Comparison of ENCODE assay signal across 26 mouse cellular contexts in the genomic region with DNA sequence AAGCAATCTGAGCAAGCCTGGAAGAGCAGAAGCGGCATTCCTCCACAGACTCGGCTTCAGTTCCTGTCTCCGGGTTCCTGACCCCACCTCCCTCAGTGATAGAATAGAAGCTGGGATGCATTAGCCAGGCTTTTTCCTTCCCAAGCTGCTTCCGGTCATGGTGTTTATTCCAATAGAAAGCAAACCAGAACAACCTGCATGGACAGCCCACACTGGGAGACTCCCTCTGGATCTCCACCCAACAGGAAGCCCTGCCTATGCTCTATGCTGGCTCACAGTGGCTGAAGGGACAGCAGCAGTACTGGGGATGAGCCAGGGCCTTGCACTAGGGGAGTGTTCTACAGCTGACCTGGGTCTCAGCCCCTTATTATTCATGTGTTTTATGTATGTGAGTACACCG. TPM values are rescaled to one million over a fixed set of nuclear protein-coding genes. Genes with fewer than 3 reads are reported as not detected.
DNase-seq lines count a peak whose midpoint lies in the region; ATAC-seq and TF ChIP-seq lines count a peak whose summit lies in the region.
"Had no signal": no experiment of that assay in that cellular context is flagged by ENCODE, and none has a peak within 500 bp of the region (broad histone marks: within the 10 kb centered on the region; RNA-seq: fewer than 3 reads in every experiment).

No protein-coding gene starts in this region.

- H3K27ac ChIP-seq in gastrocnemius, adult 2 months = peak overlapping the region; percentile 48; the same call in 1 of the 2 replicates
- H3K27ac ChIP-seq in kidney, adult 2 months (ENCODE audit: insufficient read depth, low read depth, low read length) = no peak overlapping the region
- no peak overlapping the region for H3K27ac ChIP-seq in hindbrain, embryonic 16.5 days (ENCODE audit: low read depth, low read length)
- H3K27ac ChIP-seq: embryonic facial prominence, embryonic 15.5 days; hindbrain, postnatal 0 days; limb, embryonic 13.5 days; liver, embryonic 13.5 days; macrophage; neural tube, embryonic 13.5 days had no signal

- H3K4me3 ChIP-seq in gastrocnemius, adult 2 months = no peak overlapping the region
- H3K4me3 ChIP-seq in kidney, adult 2 months (ENCODE audit: insufficient read depth, low read depth, low read length) = no peak overlapping the region
- no peak overlapping the region for H3K4me3 ChIP-seq in hindbrain, embryonic 16.5 days (ENCODE audit: low read length)
- H3K4me3 ChIP-seq: embryonic facial prominence, embryonic 15.5 days; limb, embryonic 13.5 days; liver, embryonic 13.5 days; neural tube, embryonic 13.5 days had no signal

- no peak for DNase-seq in gastrocnemius, adult 2 months
- DNase-seq in gastrocnemius, postnatal 10 days = no peak
- peak; percentile 53 for DNase-seq in kidney, adult 2 months
- no peak for DNase-seq in kidney, postnatal 10 days
- DNase-seq in R1 (ENCODE audit: low read depth, low spot score) = peak; percentile 63
- peak; percentile 45 for DNase-seq in lung, postnatal 10 days
- DNase-seq in embryo, embryonic 10 days (ENCODE audit: low spot score) = no peak
- DNase-seq: adrenal gland, postnatal 10 days; cerebellum, postnatal 10 days; layer of hippocampus, postnatal 36 days; liver, embryonic 13.5 days; midbrain, embryonic 14.5 days; thymus, postnatal 4 days had no signal

- H3K4me2 ChIP-seq in hindbrain, embryonic 16.5 days (ENCODE audit: low read length) = no peak overlapping the region
- H3K4me2 ChIP-seq: embryonic facial prominence, embryonic 15.5 days; limb, embryonic 13.5 days; liver, embryonic 13.5 days; neural tube, embryonic 13.5 days had no signal

- ATAC-seq in hindbrain, embryonic 16.5 days = no peak
- ATAC-seq: activated CD4-positive, CD25-positive, alpha-beta regulatory T cell, adult 4 months; CD4-positive, CD25-positive, alpha-beta regulatory T cell, adult 4 months; forebrain, embryonic 16.5 days; hindbrain, postnatal 0 days; intestine, postnatal 0 days; Patski had no signal

- H3K4me1 ChIP-seq in kidney, adult 2 months (ENCODE audit: control insufficient read depth, insufficient read depth, low read length) = no peaks in the 10 kb centered on the region
- peaks cover 18% of the 10 kb centered on the region for H3K4me1 ChIP-seq in hindbrain, embryonic 16.5 days (ENCODE audit: control insufficient read depth, insufficient read depth, low read depth, low read length)

- TF ChIP-seq POLR2A in kidney, adult 2 months (IDR thresholded peaks at IDR 0.05; ENCODE audit: low read depth, low read length) = no peak

- H3K9ac ChIP-seq in hindbrain, embryonic 16.5 days (ENCODE audit: low read depth, low read length) = no peak overlapping the region
- H3K9ac ChIP-seq: embryonic facial prominence, embryonic 15.5 days; limb, embryonic 13.5 days; liver, embryonic 13.5 days; neural tube, embryonic 13.5 days had no signal

- H3K36me3 ChIP-seq in kidney, adult 2 months (ENCODE audit: control insufficient read depth, insufficient read depth, low read length) = peaks cover 1% of the 10 kb centered on the region; the same call in 1 of the 2 replicates
- peaks cover 32% of the 10 kb centered on the region for H3K36me3 ChIP-seq in hindbrain, embryonic 16.5 days (ENCODE audit: control insufficient read depth, insufficient read depth, low read length)

- no peak for TF ChIP-seq CTCF in gastrocnemius, adult 2 months (IDR thresholded peaks at IDR 0.05)
- TF ChIP-seq CTCF in kidney, adult 2 months (conservative IDR thresholded peaks at IDR 0.05; ENCODE audit: insufficient read depth, insufficient read length, low read depth, low read length) = no peak

- no peaks in the 10 kb centered on the region for H3K27me3 ChIP-seq in kidney, adult 2 months (replicated peaks; ENCODE audit: control insufficient read depth, insufficient read depth, low read length)
- H3K27me3 ChIP-seq in hindbrain, embryonic 16.5 days (replicated peaks; ENCODE audit: control insufficient read depth, insufficient read depth, low read length) = no peaks in the 10 kb centered on the region
- H3K27me3 ChIP-seq: embryonic facial prominence, embryonic 15.5 days; limb, embryonic 13.5 days; liver, embryonic 13.5 days; neural tube, embryonic 13.5 days; Patski had no signal

- H3K9me3 ChIP-seq in hindbrain, embryonic 16.5 days (ENCODE audit: control insufficient read depth, low read length) = no peaks in the 10 kb centered on the region
- H3K9me3 ChIP-seq: embryonic facial prominence, embryonic 15.5 days; limb, embryonic 13.5 days; liver, embryonic 13.5 days; neural tube, embryonic 13.5 days had no signal

- 48% methylated on average over 5 of the region's 5 CpGs for WGBS in kidney, adult 2 months
- WGBS in hindbrain, embryonic 16.5 days = 83% methylated on average over 5 of the region's 5 CpGs

- intact Hi-C loops in gastrocnemius, adult 2 months (cut with DNase I) = no loop called here

RNA-seq across cellular contexts. Expression of a gene that starts 4.5 kb away (rescaled TPM):
- total RNA-seq in gastrocnemius, adult 2 months (2021) = 10 to 100 TPM; 27.0 to 31.1 TPM
- 10 to 100 TPM; 40.7 to 48.6 TPM for total RNA-seq in gastrocnemius, postnatal 10 days (2021)
- polyA plus RNA-seq in kidney, adult 2 months (2012; rRNA removed) = 150 and 155 TPM in 2 replicates
- polyA plus RNA-seq in hindbrain, embryonic 16.5 days (2015; fragmentation: Nextera tagmentation; extraction: Ambion mirVana) = 92.1 and 100 TPM in 2 replicates

RNA-seq across cellular contexts. Expression of a gene that starts 15.9 kb away (rescaled TPM):
- total RNA-seq in gastrocnemius, adult 2 months (2021) = 1 to 10 TPM; 1.2 to 1.4 TPM
- 1 to 10 TPM; 1.3 to 1.5 TPM for total RNA-seq in gastrocnemius, postnatal 10 days (2021)
- 1.4 and 1.5 TPM in 2 replicates for polyA plus RNA-seq in kidney, adult 2 months (2012; rRNA removed)
- 2.1 and 2.2 TPM in 2 replicates for polyA plus RNA-seq in hindbrain, embryonic 16.5 days (2015; fragmentation: Nextera tagmentation; extraction: Ambion mirVana)

RNA-seq across cellular contexts. Expression of a gene that starts 34.4 kb away (rescaled TPM):
- 10 to 100 TPM; 26.4 to 27.8 TPM for total RNA-seq in gastrocnemius, adult 2 months (2021)
- 10 to 100 TPM; 36.9 to 41.9 TPM for total RNA-seq in gastrocnemius, postnatal 10 days (2021)
- 54.6 and 59.5 TPM in 2 replicates for polyA plus RNA-seq in kidney, adult 2 months (2012; rRNA removed)
- polyA plus RNA-seq in hindbrain, embryonic 16.5 days (2015; fragmentation: Nextera tagmentation; extraction: Ambion mirVana) = 31.2 and 33.9 TPM in 2 replicates

RNA-seq across cellular contexts. Expression of a gene that starts 48.5 kb away (rescaled TPM):
- total RNA-seq in gastrocnemius, adult 2 months (2021) = not detected
- under 1 TPM in 1 of 2 experiments, not detected in 1; 0.18 TPM for total RNA-seq in gastrocnemius, postnatal 10 days (2021)
- polyA plus RNA-seq in kidney, adult 2 months (2012; rRNA removed) = 0.12 and 0.50 TPM in 2 replicates
- 72.0 and 74.0 TPM in 2 replicates for polyA plus RNA-seq in hindbrain, embryonic 16.5 days (2015; fragmentation: Nextera tagmentation; extraction: Ambion mirVana)
- total RNA-seq: hematopoietic stem cell, adult 5-6 weeks had no signal
- polyA plus RNA-seq: activated CD4-positive, CD25-positive, alpha-beta regulatory T cell, adult 4 months; CD4-positive, CD25-positive, alpha-beta regulatory T cell, adult 4 months; macrophage; Patski; spleen, adult 2 months had no signal

Comparison
In these comparisons a context has a peak if more than half of its experiments do, and no peak if none do; other contexts are left out.
1. DNase-seq: peak in kidney, adult 2 months (single experiment), R1 (single experiment) and lung, postnatal 10 days (single experiment); none in gastrocnemius, adult 2 months (single experiment), gastrocnemius, postnatal 10 days (single experiment), kidney, postnatal 10 days (single experiment) and embryo, embryonic 10 days (single experiment).